Mouse (Mus musculus) right cerebral cortex, adult 18-20 months (tissue): ENCODE measurements around the gene Eno4.

Source experiments
- DNase-seq: peaks from one replicate; pipeline ENCODE4 v3.0.0; 2022; ENCODE audit warnings: mixed read lengths

Gene Eno4

GRCm38 (mm10) chr19:58975216-58975863 lies 32.1 kb downstream of the Eno4 start:
- no peak for DNase-seq

- peak; percentile 43 for DNase-seq
Observed at GRCm38 (mm10) chr19:58978401-58979171, 35.4 kb downstream of the Eno4 start.

- peak; percentile 30 for DNase-seq
Observed at GRCm38 (mm10) chr19:58979436-58980055, 36.3 kb downstream of the Eno4 start.

GRCm38 (mm10) chr19:58980056-58980440 lies 36.8 kb downstream of the Eno4 start:
- DNase-seq: no peak

GRCm38 (mm10) chr19:58981571-58981970 lies 38.3 kb downstream of the Eno4 start:
- no peak for DNase-seq

GRCm38 (mm10) chr19:59002827-59003226 lies 59.6 kb downstream of the Eno4 start:
- no peak for DNase-seq

GRCm38 (mm10) chr19:59006577-59007340 lies 63.5 kb downstream of the Eno4 start:
- DNase-seq: peak; percentile 11

- no peak for DNase-seq
Observed at GRCm38 (mm10) chr19:59010802-59011201, 67.6 kb downstream of the Eno4 start.
